Mouse (Mus musculus): ENCODE measurements at regions not wholly inside any gene's neighbourhood (a gene's known extent, or its start where the extent isn't known, plus 50 kb on each side); places are given as distances from the start of the nearest gene placed in this dataset.

- DNase-seq (ENCODE audit: low read depth) = no peak
These were observed 206.3 kb upstream of the Mkln1 start for GRCm38 (mm10) chr6:31192197-31192596.

- DNase-seq (ENCODE audit: low read depth) = no peak
These were observed 205.3 kb upstream of the Mkln1 start for GRCm38 (mm10) chr6:31193202-31193601.

- no peak for DNase-seq (ENCODE audit: low read depth)
These were observed 200.8 kb upstream of the Mkln1 start for GRCm38 (mm10) chr6:31197631-31198338.

GRCm38 (mm10) chr6:31198340-31198739 lies 200.2 kb upstream of the Mkln1 start:
- DNase-seq (ENCODE audit: low read depth) = no peak

- no peak for DNase-seq (ENCODE audit: low read depth)
These were observed 197.8 kb upstream of the Mkln1 start for GRCm38 (mm10) chr6:31200705-31201104.

GRCm38 (mm10) chr6:31201375-31201972 lies 197.1 kb upstream of the Mkln1 start:
- DNase-seq (ENCODE audit: low read depth) = no peak

- DNase-seq (ENCODE audit: low read depth) = no peak
These were observed 195.9 kb upstream of the Mkln1 start for GRCm38 (mm10) chr6:31202594-31202993.

- no peak for DNase-seq (ENCODE audit: low read depth)
These were observed 194.1 kb upstream of the Mkln1 start for GRCm38 (mm10) chr6:31204434-31204833.

GRCm38 (mm10) chr6:31204839-31205238 lies 193.7 kb upstream of the Mkln1 start:
- DNase-seq (ENCODE audit: low read depth) = no peak

- no peak for DNase-seq (ENCODE audit: low read depth)
These were observed 192.4 kb upstream of the Mkln1 start for GRCm38 (mm10) chr6:31206106-31206505.

GRCm38 (mm10) chr6:31207231-31207630 lies 191.3 kb upstream of the Mkln1 start:
- DNase-seq (ENCODE audit: low read depth) = no peak

- no peak for DNase-seq (ENCODE audit: low read depth)
These were observed 190.3 kb upstream of the Mkln1 start for GRCm38 (mm10) chr6:31208224-31208623.

GRCm38 (mm10) chr6:31209411-31210139 lies 189.0 kb upstream of the Mkln1 start:
- no peak for DNase-seq (ENCODE audit: low read depth)

- DNase-seq (ENCODE audit: low read depth) = no peak
These were observed 188.3 kb upstream of the Mkln1 start for GRCm38 (mm10) chr6:31210209-31210714.

- DNase-seq (ENCODE audit: low read depth) = no peak
These were observed 187.4 kb upstream of the Mkln1 start for GRCm38 (mm10) chr6:31211091-31211490.

GRCm38 (mm10) chr6:31211616-31212015 lies 186.9 kb upstream of the Mkln1 start:
- DNase-seq (ENCODE audit: low read depth) = no peak

- no peak for DNase-seq (ENCODE audit: low read depth)
These were observed 186.5 kb upstream of the Mkln1 start for GRCm38 (mm10) chr6:31212080-31212479.

GRCm38 (mm10) chr6:31212694-31213093 lies 185.8 kb upstream of the Mkln1 start:
- DNase-seq (ENCODE audit: low read depth) = no peak

GRCm38 (mm10) chr6:31213161-31213560 lies 185.4 kb upstream of the Mkln1 start:
- no peak for DNase-seq (ENCODE audit: low read depth)

GRCm38 (mm10) chr6:31215661-31216060 lies 182.9 kb upstream of the Mkln1 start:
- no peak for DNase-seq (ENCODE audit: low read depth)

- no peak for DNase-seq (ENCODE audit: low read depth)
These were observed 182.1 kb upstream of the Mkln1 start for GRCm38 (mm10) chr6:31216206-31217059.

- DNase-seq (ENCODE audit: low read depth) = no peak
These were observed 181.4 kb upstream of the Mkln1 start for GRCm38 (mm10) chr6:31217060-31217541.

Data from gonadal fat pad, adult 2 months (tissue).